Mouse (Mus musculus) ES-Bruce4 (cell line): ENCODE results near the gene Dtx1. TPM values are rescaled to one million over a fixed set of nuclear protein-coding genes. Genes with fewer than 3 reads are reported as not detected.

Source experiments
- H3K27ac ChIP-seq: 2 replicates; pipeline ENCODE4 v1.5.1; 2012; ENCODE audit warnings: low read length, inconsistent platforms; ENCODE audit not compliant: insufficient read depth
- H3K27me3 ChIP-seq: 2 replicates; pipeline ENCODE4 v1.6.1; 2012; ENCODE audit warnings: mild to moderate bottlenecking, low read length, inconsistent platforms; ENCODE audit not compliant: control insufficient read depth, poor library complexity, insufficient read depth, severe bottlenecking
- H3K36me3 ChIP-seq: 2 replicates; pipeline ENCODE4 v1.6.1; 2012; ENCODE audit warnings: inconsistent platforms, mild to moderate bottlenecking, low read length, moderate library complexity; ENCODE audit not compliant: control insufficient read depth, poor library complexity, insufficient read depth, severe bottlenecking
- H3K4me1 ChIP-seq: one replicate; pipeline ENCODE4 v1.8.1; 2011; ENCODE audit warnings: low read length; ENCODE audit not compliant: control insufficient read depth, insufficient read depth
- H3K4me3 ChIP-seq: 2 replicates; pipeline ENCODE4 v1.5.1; 2011; ENCODE audit warnings: low read depth, mild to moderate bottlenecking, low read length
- H3K9ac ChIP-seq: 2 replicates; pipeline ENCODE4 v1.6.1; 2012; ENCODE audit warnings: low read depth, mild to moderate bottlenecking, inconsistent platforms; ENCODE audit not compliant: poor library complexity, severe bottlenecking
- H3K9me3 ChIP-seq: replicated peaks from 2 replicates; pipeline ENCODE4 v1.6.1; 2012; ENCODE audit warnings: mild to moderate bottlenecking, low read length, inconsistent platforms; ENCODE audit not compliant: control insufficient read depth, poor library complexity, insufficient read depth, severe bottlenecking
- CTCF ChIP-seq: IDR thresholded peaks from one replicate; pipeline ENCODE4 v1.8.1; 2011; ENCODE audit warnings: low read depth, low read length
- EP300 ChIP-seq: IDR thresholded peaks from 2 replicates; pipeline ENCODE4 v1.6.1; 2011; ENCODE audit warnings: low read depth, low read length; ENCODE audit not compliant: insufficient read depth
- POLR2A ChIP-seq: IDR thresholded peaks from one replicate; pipeline ENCODE4 v1.8.1; 2011; ENCODE audit warnings: low read length; ENCODE audit not compliant: insufficient read depth
- polyA plus RNA-seq: library from polyadenylated mRNA; stranded (reverse); fragments of >200 nt; gene quantifications from 2 replicates; pipeline ENCODE4 v1.2.4, GENCODE M21; 2011; ENCODE audit warnings: low read depth; ENCODE audit not compliant: missing spikeins, insufficient read depth, insufficient read length

Gene Dtx1
- polyA plus RNA-seq, 1 experiment = 19.1 TPM

- H3K4me3 ChIP-seq = no peak overlapping the region; the same call in 1 of the 2 replicates
- no peaks in the 10 kb centered on the region for H3K36me3 ChIP-seq
- no peaks in the 10 kb centered on the region for H3K27me3 ChIP-seq
- H3K27ac ChIP-seq = no peak overlapping the region
- peaks cover 4% of the 10 kb centered on the region for H3K4me1 ChIP-seq
- H3K9ac ChIP-seq = no peak overlapping the region
- no peaks in the 10 kb centered on the region for H3K9me3 ChIP-seq
- TF ChIP-seq POLR2A (no peak), CTCF (no peak), EP300 (no peak)
These were observed 58.6 kb downstream of the Dtx1 start for GRCm38 (mm10) chr5:120652915-120653701.

GRCm38 (mm10) chr5:120651230-120651629 is 60.5 kb downstream of the Dtx1 start:
- no peak for TF ChIP-seq EP300
- no peak for TF ChIP-seq POLR2A
- TF ChIP-seq CTCF = no peak
- Histone ChIP-seq H3K27me3 (no peaks in the 10 kb centered on the region), H3K9ac (no peak overlapping the region), H3K36me3 (no peaks in the 10 kb centered on the region), H3K27ac (no peak overlapping the region), H3K4me1 (peaks cover 4% of the 10 kb centered on the region), H3K9me3 (no peaks in the 10 kb centered on the region), H3K4me3 (no peak overlapping the region)

GRCm38 (mm10) chr5:120649938-120650337 is 61.8 kb downstream of the Dtx1 start:
- Histone ChIP-seq H3K4me1 (peaks cover 4% of the 10 kb centered on the region), H3K4me3 (peak overlapping the region; percentile 57), H3K27ac (no peak overlapping the region), H3K36me3 (no peaks in the 10 kb centered on the region), H3K27me3 (no peaks in the 10 kb centered on the region), H3K9me3 (no peaks in the 10 kb centered on the region), H3K9ac (no peak overlapping the region)
- TF ChIP-seq CTCF (no peak), EP300 (no peak), POLR2A (no peak)

DNA sequence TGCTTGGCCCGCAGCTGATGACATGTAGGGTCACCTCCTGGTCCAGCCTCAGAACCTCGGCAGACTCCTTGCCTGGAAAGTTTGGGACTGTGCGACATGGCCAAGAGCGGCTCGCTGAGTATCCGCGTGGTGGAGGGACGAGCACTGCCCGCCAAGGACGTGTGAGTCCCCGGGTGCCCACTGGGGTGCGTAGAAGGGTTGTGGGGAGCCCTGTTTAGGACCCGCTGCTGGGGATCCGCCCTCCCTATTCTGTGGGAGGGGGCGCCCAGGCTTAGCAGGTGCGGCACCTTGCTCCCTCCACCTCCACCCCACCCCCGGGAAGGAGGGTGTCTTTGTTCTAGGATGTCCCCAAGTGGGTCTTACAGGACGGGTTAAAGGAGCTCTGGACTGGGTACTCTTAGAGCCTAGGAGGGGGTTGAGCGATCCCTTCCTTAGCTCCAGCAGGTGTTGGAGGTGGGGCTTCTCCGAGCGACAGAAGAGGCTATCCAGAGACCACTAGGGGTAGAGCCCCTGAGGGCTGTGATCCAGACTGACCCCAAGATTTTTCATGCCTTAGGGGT is 62.3 kb downstream of the Dtx1 start:
- no peaks in the 10 kb centered on the region for H3K9me3 ChIP-seq

GRCm38 (mm10) chr5:120648569-120649373 is 63.0 kb downstream of the Dtx1 start, which contains the start of gene Rasal1:
Gene Rasal1, plus strand, starts transcription at chr5:120648812.
- Histone ChIP-seq H3K4me3 (peak within 1 kb of the TSS; percentile 57), H3K9ac (peak within 1 kb of the TSS; percentile 1)

More for the DNA sequence above, 62.3 kb downstream of the Dtx1 start:
- peak overlapping the region; percentile 57 for H3K4me3 ChIP-seq
- H3K9ac ChIP-seq = peak overlapping the region; percentile 1
- H3K36me3 ChIP-seq = no peaks in the 10 kb centered on the region
- H3K27ac ChIP-seq = no peak overlapping the region
- TF ChIP-seq CTCF (no peak), EP300 (no peak), POLR2A (no peak)
- no peaks in the 10 kb centered on the region for H3K27me3 ChIP-seq
- H3K4me1 ChIP-seq = peaks cover 2% of the 10 kb centered on the region

More at GRCm38 (mm10) chr5:120648569-120649373, 63.0 kb downstream of the Dtx1 start, which contains the start of gene Rasal1:
- TF ChIP-seq CTCF (peak; percentile 55), POLR2A (no peak)
- no peaks in the 10 kb centered on the region for H3K27me3 ChIP-seq
- H3K27ac ChIP-seq = no peak within 1 kb of the TSS
- H3K36me3 ChIP-seq = no peaks in the 10 kb centered on the region
- H3K9me3 ChIP-seq = no peaks in the 10 kb centered on the region
- peaks cover 2% of the 10 kb centered on the region for H3K4me1 ChIP-seq
